Mouse (Mus musculus) heart, embryonic 14.5 days (tissue): ENCODE results near the gene Guca2a. TPM values are rescaled to one million over a fixed set of nuclear protein-coding genes. Genes with fewer than 3 reads are reported as not detected.

Source experiments
- polyA plus RNA-seq: library from polyadenylated mRNA; unstranded; fragments of >200 nt; fragmentation: Nextera tagmentation; extraction: Ambion mirVana; gene quantifications from 2 replicates; pipeline ENCODE4 v1.2.1, GENCODE M21; 2014

The Guca2a gene
- polyA plus RNA-seq, 1 experiment from 2014 or later = not detected

Other genes starting within 250 kb of the Guca2a start
- 4.0 and 4.6 TPM in 2 replicates for gene Ccdc30, start 222.2 kb upstream of the Guca2a start, polyA plus RNA-seq
- 31.5 and 35.7 TPM in 2 replicates for gene Ppcs, start 215.3 kb upstream of the Guca2a start, polyA plus RNA-seq
- 0.31 and 0.45 TPM in 2 replicates for gene Zmynd12, start 214.9 kb upstream of the Guca2a start, polyA plus RNA-seq
- 5.7 TPM in 2 replicates for gene Rimkla, start 145.1 kb upstream of the Guca2a start, polyA plus RNA-seq
- 23.0 and 25.8 TPM in 2 replicates for gene Foxj3, start 100.7 kb upstream of the Guca2a start, polyA plus RNA-seq
- 4.4 and 5.0 TPM in 2 replicates for gene Frg2f1, start 98.2 kb upstream of the Guca2a start, polyA plus RNA-seq
- gene Guca2b, start 21.2 kb downstream of the Guca2a start, polyA plus RNA-seq = not detected in 2 replicates
- 6.2 and 6.8 TPM in 2 replicates for gene Hivep3, start 96.1 kb downstream of the Guca2a start, polyA plus RNA-seq